Mouse (Mus musculus) T-helper 17 cell (primary cell): ENCODE measurements at regions not wholly inside any gene's neighbourhood (a gene's known extent, or its start where the extent isn't known, plus 50 kb on each side); places are given as distances from the start of the nearest gene placed in this dataset.

Experiments used
- in situ Hi-C, 2 experiments: fragments of 300-600 bp; cut with MboI, MseI; formaldehyde crosslinking; loops; 1 replicate in 1 of 2; 2 replicates in 1 of 2; pipeline ENCODE4 v1.15.1; 2025; ENCODE audit warnings: high pct_unique_total_duplicates in 2 of 2

GRCm38 (mm10) chr9:89802658-89803057, 64.4 kb upstream of the Ankrd34c start:
- in situ Hi-C loops = no loop called here

- in situ Hi-C loops = no loop called here
Measured at GRCm38 (mm10) chr9:89793018-89793417, 54.7 kb upstream of the Ankrd34c start.

GRCm38 (mm10) chr9:89789926-89790325, 51.7 kb upstream of the Ankrd34c start:
- in situ Hi-C loops = no loop called here

- in situ Hi-C loops = no loop called here
Measured at GRCm38 (mm10) chr9:89788651-89789050, 50.4 kb upstream of the Ankrd34c start.
